Mouse (Mus musculus) heart, embryonic 15.5 days (tissue): ENCODE results near the gene Selenos. TPM values are rescaled to one million over a fixed set of nuclear protein-coding genes. Genes with fewer than 3 reads are reported as not detected.

Source experiments
- ATAC-seq: fragments of 200-750 bp; cut with Nextera tagmentation; replicated peaks from 2 replicates; pipeline ENCODE4 v1.8.0; 2017; ENCODE audit warnings: low read depth, moderate TSS enrichment; ENCODE audit not compliant: insufficient number of reproducible peaks, insufficient read depth, low FRiP score
- H3K27ac ChIP-seq: fragments of 300-500 bp; sonication (generic); 2 replicates; pipeline ENCODE4 v1.5.1; 2015; ENCODE audit warnings: mild to moderate bottlenecking, inconsistent platforms
- H3K27me3 ChIP-seq: fragments of 300-500 bp; sonication (generic); 2 replicates; pipeline ENCODE4 v1.6.1; 2015; ENCODE audit warnings: inconsistent platforms
- H3K36me3 ChIP-seq: fragments of 300-500 bp; sonication (generic); 2 replicates; pipeline ENCODE4 v1.6.1; 2015; ENCODE audit warnings: mild to moderate bottlenecking, inconsistent platforms
- H3K4me1 ChIP-seq: fragments of 300-500 bp; sonication (generic); replicated peaks from 2 replicates; pipeline ENCODE4 v1.6.1; 2015; ENCODE audit warnings: inconsistent platforms
- H3K4me2 ChIP-seq: fragments of 300-500 bp; sonication (generic); 2 replicates; pipeline ENCODE4 v1.6.1; 2015; ENCODE audit warnings: inconsistent platforms, mild to moderate bottlenecking, moderate library complexity
- H3K4me3 ChIP-seq: fragments of 300-500 bp; sonication (generic); 2 replicates; pipeline ENCODE4 v1.5.1; 2015; ENCODE audit warnings: mild to moderate bottlenecking, inconsistent platforms
- H3K9ac ChIP-seq: fragments of 300-500 bp; sonication (generic); 2 replicates; pipeline ENCODE4 v1.6.1; 2015; ENCODE audit warnings: mild to moderate bottlenecking, inconsistent platforms
- H3K9me3 ChIP-seq: fragments of 300-500 bp; sonication (generic); replicated peaks from 2 replicates; pipeline ENCODE4 v1.6.1; 2016; ENCODE audit warnings: inconsistent platforms
- WGBS: fragments of 180-500 bp; shearing (Covaris S2); methylation state at CpG from one replicate; pipeline ENCODE4 v1.1.7; 2015; ENCODE audit warnings: mixed read lengths; 5-methylcytosine and 5-hydroxymethylcytosine counted together
- polyA plus RNA-seq: library from polyadenylated mRNA; unstranded; fragments of >200 nt; fragmentation: Nextera tagmentation; extraction: Ambion mirVana; gene quantifications from 2 replicates; pipeline ENCODE4 v1.2.1, GENCODE M21; 2015

The Selenos gene
- polyA plus RNA-seq, 1 experiment from 2014 or later = 64.5 TPM

DNA sequence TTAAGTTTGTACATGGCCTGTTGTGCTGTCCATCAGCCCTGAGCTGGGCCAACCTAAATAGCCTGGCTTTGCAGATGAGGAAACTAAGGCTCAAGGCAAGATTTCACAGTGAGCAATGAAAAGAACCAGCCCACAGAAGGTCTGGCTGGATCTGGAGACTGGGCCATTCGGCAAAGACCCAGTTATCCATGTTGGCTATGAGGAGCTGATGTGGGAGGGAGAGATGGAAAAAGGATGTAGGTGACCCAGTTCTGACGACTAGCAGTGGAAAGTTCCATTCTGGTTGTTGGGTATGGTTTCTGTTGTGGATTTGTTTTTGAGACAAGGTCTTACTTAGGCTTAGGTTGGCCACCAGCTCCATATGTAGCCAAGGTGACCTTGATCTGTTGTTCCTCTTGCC, 8.6 kb downstream of the Selenos start:
- 84% methylated on average over 2 of the region's 2 CpGs for WGBS
- Histone ChIP-seq H3K4me2 (no peak overlapping the region), H3K4me1 (0 out of 2 replicates have a peak, but pooled peaks cover 3% of the 10 kb centered on the region), H3K9me3 (no peaks in the 10 kb centered on the region), H3K27ac (no peak overlapping the region), H3K36me3 (peaks cover 73% of the 10 kb centered on the region), H3K27me3 (no peaks in the 10 kb centered on the region), H3K9ac (no peak overlapping the region), H3K4me3 (no peak overlapping the region)
- no peak for ATAC-seq

DNA sequence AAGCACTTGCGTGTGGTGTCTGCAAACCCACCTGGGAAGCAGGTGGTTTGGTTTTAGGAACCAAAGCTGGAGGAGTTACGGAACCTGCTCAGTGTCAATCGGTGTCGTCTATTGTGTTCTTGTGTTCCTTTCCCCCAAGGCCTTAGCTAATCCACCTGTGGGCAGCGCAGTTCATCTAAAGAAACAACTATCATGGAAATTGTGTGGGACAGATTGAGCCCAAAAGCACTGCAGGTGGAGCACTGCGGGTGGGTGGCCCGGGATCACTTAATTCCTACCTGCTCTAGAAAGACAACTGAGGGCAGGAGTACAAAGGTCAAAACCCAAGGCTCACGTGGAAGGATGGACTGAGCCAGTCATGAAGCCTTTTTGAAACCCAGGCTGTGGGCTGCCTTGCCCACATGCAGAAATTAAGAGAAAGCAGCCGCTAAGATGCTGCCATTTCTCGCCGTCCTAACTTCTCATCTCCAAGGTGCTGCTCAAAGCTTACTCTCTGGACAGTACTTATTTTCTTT, 11.3 kb downstream of the Selenos start:
- H3K27ac ChIP-seq = no peak overlapping the region
- ATAC-seq = no peak
- H3K9me3 ChIP-seq = no peaks in the 10 kb centered on the region
- H3K27me3 ChIP-seq = no peaks in the 10 kb centered on the region
- H3K9ac ChIP-seq = no peak overlapping the region
- H3K36me3 ChIP-seq = peaks cover 52% of the 10 kb centered on the region
- H3K4me1 ChIP-seq = no peaks in the 10 kb centered on the region
- WGBS = 85% methylated on average over 11 of the region's 11 CpGs
- no peak overlapping the region for H3K4me3 ChIP-seq
- no peak overlapping the region for H3K4me2 ChIP-seq

DNA sequence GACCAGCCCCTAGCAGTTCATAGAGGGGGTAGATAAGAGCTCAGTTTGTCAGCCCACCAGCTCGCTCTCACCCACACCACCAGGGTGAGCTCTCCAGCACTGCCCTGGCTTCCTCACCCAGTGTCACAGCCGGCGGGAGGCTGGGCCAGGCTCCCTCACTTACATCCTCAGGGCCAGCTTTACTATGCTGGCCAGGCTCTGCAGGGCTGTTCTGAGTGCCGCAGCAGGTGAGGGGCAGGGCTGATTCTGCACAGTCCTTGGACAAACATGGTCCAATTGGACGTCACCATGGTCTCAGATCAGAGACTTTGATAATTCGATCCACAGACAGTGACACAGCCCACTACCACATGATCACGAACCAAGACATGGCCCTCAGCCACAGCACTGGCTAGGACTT, 12.1 kb downstream of the Selenos start:
- H3K4me1 ChIP-seq = no peaks in the 10 kb centered on the region
- WGBS = 84% methylated on average over 7 of the region's 7 CpGs
- no peak overlapping the region for H3K4me3 ChIP-seq
- H3K27ac ChIP-seq = no peak overlapping the region
- H3K36me3 ChIP-seq = peaks cover 45% of the 10 kb centered on the region
- no peaks in the 10 kb centered on the region for H3K9me3 ChIP-seq
- H3K9ac ChIP-seq = no peak overlapping the region
- no peaks in the 10 kb centered on the region for H3K27me3 ChIP-seq
- no peak for ATAC-seq
- H3K4me2 ChIP-seq = no peak overlapping the region

DNA sequence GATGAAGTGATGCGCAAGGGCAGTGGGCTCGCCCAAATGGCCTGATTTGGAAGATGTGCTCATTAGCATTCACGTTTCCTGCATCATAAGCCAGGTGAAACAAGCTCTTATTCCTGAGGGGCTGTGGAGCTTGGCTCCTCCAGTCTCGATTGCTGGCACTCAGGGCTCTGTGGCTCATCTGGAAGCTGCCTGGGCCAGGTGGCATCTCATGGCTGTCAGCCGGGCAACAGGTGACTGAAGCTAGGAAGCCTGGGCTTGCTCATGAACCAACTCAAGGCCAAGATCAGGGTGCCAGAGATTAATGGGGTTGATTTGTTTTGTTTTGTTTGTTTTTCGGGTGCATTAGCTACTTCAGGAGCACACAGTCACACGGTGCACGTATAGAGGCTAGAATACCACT, 13.2 kb downstream of the Selenos start:
- 85% methylated on average over 8 of the region's 8 CpGs for WGBS
- ATAC-seq = no peak

DNA sequence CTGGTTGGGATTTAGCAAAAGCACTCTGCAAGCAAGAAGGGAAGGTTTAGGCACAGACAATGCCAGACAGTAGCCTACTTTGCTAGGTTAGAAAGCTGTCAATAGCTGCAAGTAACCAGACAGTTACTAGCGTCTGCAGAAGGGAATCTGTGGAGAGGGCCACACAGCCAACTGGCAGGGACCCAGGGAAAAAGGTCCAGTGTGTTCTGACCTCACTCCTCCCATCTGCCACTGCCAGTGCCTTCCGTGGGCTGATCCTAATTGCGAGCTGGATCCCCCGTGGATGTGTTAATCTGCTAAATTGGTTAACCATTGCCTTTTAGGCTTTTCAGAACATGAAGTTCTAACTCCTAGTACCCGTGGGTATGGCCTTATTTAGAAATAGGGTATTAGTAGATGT, 14.7 kb downstream of the Selenos start:
- H3K36me3 ChIP-seq = peaks cover 19% of the 10 kb centered on the region
- no peaks in the 10 kb centered on the region for H3K9me3 ChIP-seq
- H3K27ac ChIP-seq = no peak overlapping the region
- no peak overlapping the region for H3K9ac ChIP-seq
- no peaks in the 10 kb centered on the region for H3K4me1 ChIP-seq
- no peak overlapping the region for H3K4me3 ChIP-seq
- H3K4me2 ChIP-seq = no peak overlapping the region
- H3K27me3 ChIP-seq = no peaks in the 10 kb centered on the region
- 67% methylated on average over 5 of the region's 5 CpGs for WGBS
- no peak for ATAC-seq

More for the DNA sequence above, 13.2 kb downstream of the Selenos start:
- peaks cover 34% of the 10 kb centered on the region for H3K36me3 ChIP-seq
- no peak overlapping the region for H3K4me3 ChIP-seq
- no peak overlapping the region for H3K9ac ChIP-seq
- no peaks in the 10 kb centered on the region for H3K27me3 ChIP-seq
- no peaks in the 10 kb centered on the region for H3K9me3 ChIP-seq
- H3K4me2 ChIP-seq = no peak overlapping the region
- H3K27ac ChIP-seq = no peak overlapping the region
- H3K4me1 ChIP-seq = no peaks in the 10 kb centered on the region

DNA sequence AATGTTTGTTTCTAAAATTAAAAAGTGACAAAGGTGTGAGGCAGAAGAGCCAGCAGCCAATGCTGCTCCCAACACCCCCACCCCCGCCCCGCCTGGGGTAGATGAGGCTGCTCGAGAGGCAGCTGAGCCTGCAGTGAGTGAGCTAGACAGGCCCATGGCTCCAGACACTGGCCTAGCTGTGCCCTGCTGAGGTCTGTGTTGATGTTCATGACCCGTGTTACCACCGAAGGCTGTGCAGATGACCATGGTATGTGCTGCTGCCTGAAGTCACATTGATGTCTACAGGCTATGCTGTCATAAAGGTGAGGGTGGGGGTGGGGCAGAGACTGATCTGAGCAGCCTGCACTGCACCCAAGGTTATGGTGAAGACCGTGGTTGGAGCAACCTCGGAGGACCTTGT, 19.4 kb downstream of the Selenos start:
- Histone ChIP-seq H3K4me2 (no peak overlapping the region), H3K9ac (no peak overlapping the region), H3K27ac (no peak overlapping the region), H3K4me1 (no peaks in the 10 kb centered on the region), H3K9me3 (no peaks in the 10 kb centered on the region), H3K27me3 (peaks cover 4% of the 10 kb centered on the region; the same call in 1 of the 2 replicates), H3K36me3 (no peaks in the 10 kb centered on the region), H3K4me3 (no peak overlapping the region)
- 80% methylated on average over 7 of the region's 7 CpGs for WGBS
- no peak for ATAC-seq

DNA sequence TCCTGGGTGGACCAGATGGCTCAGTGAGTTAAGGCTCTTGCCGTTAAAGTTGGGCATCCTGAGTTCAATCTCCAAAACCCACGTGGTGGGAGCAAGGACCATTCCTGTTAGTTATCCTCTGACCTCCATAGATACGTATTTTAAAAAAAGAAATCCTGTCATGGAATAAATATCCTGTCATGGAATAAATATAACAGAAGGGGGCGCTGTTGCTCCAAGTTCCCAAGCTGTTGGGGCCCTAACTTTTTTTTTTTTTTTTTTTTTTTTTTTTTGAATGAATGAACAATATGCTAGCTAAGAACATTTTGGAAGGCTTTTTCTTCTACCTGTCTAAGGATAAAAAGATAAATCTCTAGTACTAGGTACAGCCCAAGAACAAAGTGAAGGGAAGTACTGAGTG, 22.4 kb downstream of the Selenos start:
- H3K9me3 ChIP-seq = no peaks in the 10 kb centered on the region
- peaks cover 4% of the 10 kb centered on the region; the same call in 1 of the 2 replicates for H3K27me3 ChIP-seq
- no peak overlapping the region for H3K4me3 ChIP-seq
- H3K36me3 ChIP-seq = no peaks in the 10 kb centered on the region
- WGBS = 1% methylated on average over 4 of the region's 4 CpGs
- H3K9ac ChIP-seq = no peak overlapping the region
- H3K4me2 ChIP-seq = no peak overlapping the region
- no peak for ATAC-seq
- H3K4me1 ChIP-seq = 0 out of 2 replicates have a peak, but pooled peaks cover 5% of the 10 kb centered on the region
- no peak overlapping the region for H3K27ac ChIP-seq

DNA sequence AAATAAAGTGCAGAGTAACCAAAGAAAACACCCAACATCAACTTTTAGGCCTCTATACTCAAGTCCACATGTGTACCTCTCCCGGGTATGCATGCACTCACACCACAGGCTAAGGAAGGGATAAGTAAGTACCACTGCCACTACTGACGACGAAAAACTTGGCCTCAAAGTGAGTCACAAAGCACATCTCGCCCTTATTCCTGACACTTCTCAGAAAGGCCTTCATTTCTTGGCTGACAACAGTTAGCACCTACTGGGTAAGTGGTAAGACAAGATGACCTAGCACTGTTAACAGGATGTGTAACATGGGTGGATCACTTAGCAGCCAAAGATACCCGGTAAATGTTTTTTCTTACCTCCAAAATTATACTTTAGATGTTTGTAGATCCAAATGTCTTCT, 25.1 kb downstream of the Selenos start:
- H3K36me3 ChIP-seq = no peaks in the 10 kb centered on the region
- whole genome bisulfite sequencing = 88% methylated on average over 5 of the region's 5 CpGs
- no peak overlapping the region for H3K9ac ChIP-seq
- H3K27ac ChIP-seq = no peak overlapping the region
- no peak for ATAC-seq
- peaks cover 4% of the 10 kb centered on the region; the same call in 1 of the 2 replicates for H3K27me3 ChIP-seq
- no peak overlapping the region for H3K4me3 ChIP-seq
- H3K4me2 ChIP-seq = no peak overlapping the region
- H3K4me1 ChIP-seq = peaks cover 10% of the 10 kb centered on the region; the same call in 1 of the 2 replicates
- H3K9me3 ChIP-seq = no peaks in the 10 kb centered on the region

DNA sequence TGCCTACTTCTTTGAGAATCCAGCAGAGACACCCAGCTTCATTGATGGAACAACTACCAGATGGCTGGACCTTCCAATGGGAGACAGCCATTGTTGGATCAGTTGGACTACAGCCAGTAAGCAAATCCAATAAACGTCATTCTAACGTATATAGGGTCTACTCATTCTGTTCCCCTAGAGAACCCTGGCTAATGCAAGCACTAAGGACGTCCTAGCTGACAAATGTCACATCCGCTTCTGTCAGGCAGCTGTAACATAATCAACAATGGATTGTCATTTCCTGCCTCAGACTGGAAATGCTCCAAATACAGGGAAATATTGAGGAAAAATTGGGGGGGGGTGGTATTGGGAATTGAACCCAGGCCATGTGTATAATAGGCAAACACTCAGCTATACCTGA, 26.3 kb downstream of the Selenos start:
- ATAC-seq = no peak
- WGBS = 42% methylated on average over 4 of the region's 4 CpGs

DNA sequence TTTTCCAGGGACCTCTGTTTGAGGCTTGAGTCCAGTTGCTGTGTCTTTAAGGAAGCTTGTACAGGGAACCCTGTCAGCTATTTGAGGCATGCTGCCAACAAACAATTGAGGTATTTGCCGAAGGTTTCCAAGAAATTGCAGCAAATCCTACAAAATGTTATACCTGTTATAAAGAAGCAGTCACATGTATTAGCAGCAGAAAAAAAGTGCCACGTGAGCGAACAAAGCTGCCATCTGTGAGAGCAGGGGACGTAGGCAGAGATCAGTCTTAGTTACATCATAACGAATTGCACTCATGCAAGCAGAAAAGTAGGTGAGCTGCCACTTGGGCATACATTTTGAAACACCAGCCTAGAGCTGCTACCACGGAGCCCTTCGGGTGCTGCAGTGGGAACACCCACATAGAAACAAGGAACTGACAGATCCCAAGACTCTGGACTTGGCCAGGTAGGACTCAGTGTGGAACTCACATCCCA, 27.2 kb downstream of the Selenos start:
- no peak overlapping the region for H3K27ac ChIP-seq
- no peaks in the 10 kb centered on the region for H3K36me3 ChIP-seq
- H3K4me1 ChIP-seq = peaks cover 22% of the 10 kb centered on the region
- H3K9ac ChIP-seq = no peak overlapping the region
- no peaks in the 10 kb centered on the region for H3K27me3 ChIP-seq
- no peak for ATAC-seq
- H3K4me3 ChIP-seq = no peak overlapping the region
- no peak overlapping the region for H3K4me2 ChIP-seq
- 59% methylated on average over 7 of the region's 7 CpGs for WGBS
- no peaks in the 10 kb centered on the region for H3K9me3 ChIP-seq

More for the DNA sequence above, 26.3 kb downstream of the Selenos start:
- Histone ChIP-seq H3K4me1 (peaks cover 17% of the 10 kb centered on the region), H3K27me3 (peaks cover 4% of the 10 kb centered on the region; the same call in 1 of the 2 replicates), H3K4me2 (no peak overlapping the region), H3K27ac (no peak overlapping the region), H3K9ac (no peak overlapping the region), H3K4me3 (no peak overlapping the region), H3K9me3 (no peaks in the 10 kb centered on the region), H3K36me3 (no peaks in the 10 kb centered on the region)

DNA sequence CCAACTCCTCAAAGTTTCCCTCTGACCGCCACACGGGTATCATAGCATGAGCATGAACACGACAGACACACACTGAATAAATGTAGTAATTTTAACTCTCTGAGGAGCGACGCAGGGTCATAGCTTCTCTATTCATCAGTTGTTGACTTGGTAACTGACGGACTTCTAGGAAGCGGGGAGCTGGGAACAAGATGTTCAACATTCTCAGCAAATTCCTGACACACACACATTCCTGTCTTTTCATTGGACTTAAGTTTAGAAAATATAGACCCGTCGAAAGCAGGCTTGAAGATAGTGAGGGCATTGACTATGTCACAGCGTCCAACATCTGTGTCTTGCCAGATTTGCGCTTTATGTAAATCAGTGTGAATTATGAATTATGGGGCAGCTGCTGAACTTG, 27.8 kb downstream of the Selenos start:
- Histone ChIP-seq H3K4me1 (peaks cover 25% of the 10 kb centered on the region), H3K36me3 (no peaks in the 10 kb centered on the region), H3K9me3 (no peaks in the 10 kb centered on the region), H3K27me3 (no peaks in the 10 kb centered on the region), H3K9ac (no peak overlapping the region), H3K4me2 (no peak overlapping the region), H3K4me3 (no peak overlapping the region), H3K27ac (no peak overlapping the region)
- ATAC-seq = no peak
- 53% methylated on average over 11 of the region's 11 CpGs for WGBS

DNA sequence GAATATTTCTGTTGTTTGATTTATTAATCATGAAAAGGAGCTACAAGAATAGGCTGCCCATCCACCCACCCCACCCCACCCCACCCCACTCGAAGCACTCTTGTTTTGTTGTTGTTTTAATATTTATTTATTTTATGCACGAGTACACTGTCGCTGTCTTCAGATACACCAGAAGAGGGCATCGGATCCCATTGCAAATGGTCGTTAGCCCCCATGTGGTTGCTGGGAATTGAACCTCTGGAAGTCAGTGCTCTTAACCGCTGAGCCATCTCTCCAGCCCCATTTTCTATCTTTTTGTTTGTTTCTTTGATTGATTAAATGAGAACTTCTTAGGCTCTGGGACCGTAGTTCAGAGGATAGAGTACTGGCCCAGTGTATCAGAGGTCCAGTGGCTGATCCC, 28.5 kb downstream of the Selenos start:
- 19% methylated on average over 7 of the region's 7 CpGs for WGBS
- no peak overlapping the region for H3K27ac ChIP-seq
- H3K9me3 ChIP-seq = no peaks in the 10 kb centered on the region
- no peaks in the 10 kb centered on the region for H3K27me3 ChIP-seq
- no peaks in the 10 kb centered on the region for H3K36me3 ChIP-seq
- H3K4me2 ChIP-seq = 0 out of 2 replicates have a peak overlapping the region, but pooled peaks have one; percentile 97
- no peak overlapping the region for H3K9ac ChIP-seq
- no peak for ATAC-seq
- no peak overlapping the region for H3K4me3 ChIP-seq
- H3K4me1 ChIP-seq = peaks cover 29% of the 10 kb centered on the region
